Mouse (Mus musculus): ENCODE measurements around the gene Lrch3.

Lrch3 gene

GRCm38 (mm10) chr16:32984631-32985030, 70.7 kb downstream of the Lrch3 start:
- DNase-seq (ENCODE audit: low spot score), result no peak

DNA sequence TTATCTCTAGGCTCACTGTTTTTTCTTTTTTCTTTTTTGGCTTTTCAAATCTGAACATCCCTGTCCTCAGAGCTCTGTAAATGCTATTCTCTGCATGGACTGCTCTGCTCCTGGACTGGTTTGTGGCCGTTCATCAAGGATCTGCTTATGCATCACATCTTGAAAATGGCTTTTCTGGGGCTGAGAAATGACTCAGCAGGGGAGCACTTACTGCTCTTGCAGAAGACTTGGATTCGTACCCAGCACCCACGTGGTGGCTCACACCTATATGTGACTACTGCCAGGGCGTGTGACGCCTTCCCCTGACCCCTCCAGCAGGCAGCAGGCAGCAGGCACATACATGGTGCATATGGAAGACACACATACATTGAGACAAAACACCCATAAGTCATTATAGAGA, 78.3 kb downstream of the Lrch3 start:
- no peak for DNase-seq (ENCODE audit: low spot score)

DNA sequence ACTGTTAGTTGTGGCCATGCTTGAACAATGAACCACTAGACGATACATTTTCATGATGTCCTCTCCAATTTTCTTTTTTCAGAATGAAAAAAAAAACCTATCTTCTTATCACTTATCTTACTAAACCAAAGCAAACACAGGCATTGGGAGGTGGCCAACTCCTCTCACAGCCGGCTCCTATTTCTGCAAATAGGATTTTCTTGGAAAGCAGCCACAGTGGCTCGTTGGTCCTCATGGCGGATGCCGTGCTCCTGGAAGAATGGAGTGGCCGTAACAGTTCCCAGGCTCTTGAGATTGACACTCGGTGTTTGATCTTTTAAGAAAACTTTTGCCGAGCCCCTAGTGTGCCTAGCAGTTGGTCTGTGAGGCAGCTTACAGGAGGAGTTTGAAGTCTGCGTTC, 91.3 kb downstream of the Lrch3 start:
- DNase-seq (ENCODE audit: low spot score), result no peak

GRCm38 (mm10) chr16:33006888-33007287, 93.0 kb downstream of the Lrch3 start:
- DNase-seq (ENCODE audit: low spot score), result no peak

DNA sequence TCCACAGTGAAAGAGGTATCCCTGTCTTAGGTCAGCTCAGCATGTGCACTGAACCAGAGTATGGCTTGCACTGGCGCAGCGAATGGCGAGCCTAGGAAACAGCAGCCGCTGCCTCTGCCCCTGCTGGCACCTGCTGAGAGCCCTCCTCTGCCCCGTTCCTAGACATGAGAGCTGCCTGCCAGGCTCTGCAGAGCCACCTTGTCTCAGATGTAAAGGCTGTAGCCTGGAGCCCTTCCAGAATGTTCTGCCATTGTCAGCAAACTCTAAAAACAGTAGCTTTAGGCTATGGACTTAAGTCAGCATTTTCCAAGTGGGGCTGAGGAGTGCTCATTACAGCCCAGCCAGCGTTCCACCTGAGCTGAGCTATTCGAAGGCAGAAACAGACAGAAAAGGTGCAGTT, 93.5 kb downstream of the Lrch3 start:
- no peak for DNase-seq (ENCODE audit: low spot score)

GRCm38 (mm10) chr16:33010166-33010565, 96.3 kb downstream of the Lrch3 start:
- DNase-seq (ENCODE audit: low spot score), result peak; percentile 58

DNA sequence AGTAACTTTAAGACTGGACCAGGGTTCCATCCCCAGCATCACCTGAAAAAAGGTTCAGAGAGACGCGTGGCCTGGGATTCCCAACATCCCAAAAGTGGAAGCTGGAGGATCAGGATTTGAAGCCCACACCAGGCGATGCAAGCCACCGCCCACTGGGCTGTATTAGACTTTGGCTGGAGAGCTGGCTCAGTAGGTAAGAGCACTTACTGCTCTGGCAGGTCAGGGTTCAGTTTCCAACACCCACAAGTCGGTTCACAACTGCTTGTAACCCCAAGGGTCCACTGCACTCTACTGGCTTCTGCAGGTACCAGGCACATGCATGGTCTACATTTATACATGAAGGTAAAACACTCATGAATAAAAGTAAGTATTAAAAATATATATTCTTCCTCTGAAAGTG, 99.9 kb downstream of the Lrch3 start:
- DNase-seq (ENCODE audit: low spot score), result no peak

DNA sequence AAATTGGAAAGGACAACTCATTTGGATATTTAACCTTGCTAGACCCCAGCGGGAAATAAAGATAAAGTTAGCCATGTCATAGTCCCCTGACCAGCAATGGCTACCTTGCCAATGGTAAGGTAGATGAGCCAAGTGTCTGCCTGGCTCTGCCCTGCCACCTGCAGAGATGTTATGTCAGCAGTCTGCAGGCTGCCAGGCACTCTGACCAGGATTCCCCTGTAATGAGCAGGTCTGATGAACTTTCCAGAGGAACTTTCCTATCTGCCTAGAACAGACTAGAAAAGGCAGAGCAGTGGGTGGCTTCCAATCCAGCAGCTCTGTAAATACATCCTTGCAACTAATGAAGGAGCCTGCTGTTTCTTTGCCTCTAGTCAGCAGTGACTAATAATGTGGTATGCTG, 101.0 kb downstream of the Lrch3 start:
- DNase-seq (ENCODE audit: low spot score), result no peak

DNA sequence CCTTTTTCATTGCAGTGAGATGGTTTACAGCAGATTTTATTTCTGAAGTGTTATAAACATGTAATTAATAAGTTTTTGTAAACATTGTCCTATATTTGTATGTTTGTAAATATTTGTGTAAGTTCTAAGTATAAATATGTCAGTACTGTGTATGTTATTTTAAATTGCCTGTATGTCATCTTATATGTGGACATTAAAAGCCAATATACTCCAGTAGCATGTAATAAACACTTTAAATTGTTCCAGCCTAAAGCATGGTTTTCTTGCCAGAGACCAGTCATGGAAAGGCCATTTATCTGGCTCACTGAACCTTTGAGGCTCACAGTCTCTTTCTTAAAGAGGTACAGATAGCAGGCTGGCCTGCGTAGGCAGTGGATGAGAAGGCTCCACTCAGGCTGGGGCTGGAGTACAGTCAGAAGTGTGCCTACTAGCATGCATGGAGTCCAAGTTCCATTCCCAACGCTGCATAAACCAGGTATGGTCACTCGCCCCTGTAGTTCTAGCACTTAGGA, 101.6 kb downstream of the Lrch3 start:
- DNase-seq (ENCODE audit: low spot score), result no peak

DNA sequence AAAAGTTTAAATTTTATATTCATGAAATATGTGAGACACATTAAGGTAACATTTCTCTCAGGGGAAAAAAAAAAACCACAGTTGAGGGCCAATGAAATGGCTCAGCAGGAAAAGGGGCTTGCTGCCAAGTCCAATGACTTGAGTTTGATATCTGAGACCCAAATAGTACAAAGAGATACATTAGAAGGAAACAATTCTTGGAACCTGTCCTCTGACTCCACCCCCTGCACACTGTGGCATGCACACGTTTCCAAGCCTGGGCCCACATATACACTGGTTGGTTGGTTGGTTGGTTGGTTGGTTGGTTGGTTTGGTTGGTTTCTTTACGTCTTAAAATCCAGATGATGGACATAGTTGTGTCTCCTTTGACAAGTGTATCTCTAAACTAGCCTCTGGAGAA, 102.1 kb downstream of the Lrch3 start:
- DNase-seq (ENCODE audit: low spot score), result no peak

DNA sequence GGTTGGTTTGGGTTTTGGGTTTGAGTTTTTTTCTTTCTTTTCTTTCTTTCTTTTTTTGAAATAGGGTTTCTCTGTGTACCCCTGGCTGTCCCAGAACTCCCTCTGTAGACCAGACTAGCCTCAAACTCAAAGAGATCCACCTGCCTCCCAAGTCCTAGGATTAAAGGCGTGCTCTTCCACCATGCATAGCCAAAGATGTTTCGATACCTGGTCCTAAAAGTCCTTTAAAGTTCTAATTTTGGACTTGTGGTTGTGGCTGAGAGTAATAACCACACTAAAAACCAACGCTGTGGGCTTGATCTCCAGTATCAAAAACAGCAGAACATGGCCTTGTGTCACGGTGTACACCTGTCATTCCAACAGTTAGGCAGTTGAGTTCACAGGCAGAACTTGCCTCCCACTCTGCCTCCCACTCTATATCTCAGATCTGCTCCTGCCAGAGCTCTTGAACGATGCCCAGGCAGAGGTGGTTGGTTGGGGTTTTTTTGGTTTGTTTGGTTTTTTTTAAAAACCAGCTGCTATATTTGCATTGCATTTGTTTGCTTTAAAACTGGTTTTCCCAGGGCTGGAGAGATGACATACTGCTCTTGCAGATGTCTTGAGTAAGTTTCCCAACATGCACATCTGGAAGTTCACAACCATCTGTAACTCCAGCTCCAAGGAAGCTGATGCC, 103.9 kb downstream of the Lrch3 start:
- DNase-seq (ENCODE audit: low spot score), result no peak

DNA sequence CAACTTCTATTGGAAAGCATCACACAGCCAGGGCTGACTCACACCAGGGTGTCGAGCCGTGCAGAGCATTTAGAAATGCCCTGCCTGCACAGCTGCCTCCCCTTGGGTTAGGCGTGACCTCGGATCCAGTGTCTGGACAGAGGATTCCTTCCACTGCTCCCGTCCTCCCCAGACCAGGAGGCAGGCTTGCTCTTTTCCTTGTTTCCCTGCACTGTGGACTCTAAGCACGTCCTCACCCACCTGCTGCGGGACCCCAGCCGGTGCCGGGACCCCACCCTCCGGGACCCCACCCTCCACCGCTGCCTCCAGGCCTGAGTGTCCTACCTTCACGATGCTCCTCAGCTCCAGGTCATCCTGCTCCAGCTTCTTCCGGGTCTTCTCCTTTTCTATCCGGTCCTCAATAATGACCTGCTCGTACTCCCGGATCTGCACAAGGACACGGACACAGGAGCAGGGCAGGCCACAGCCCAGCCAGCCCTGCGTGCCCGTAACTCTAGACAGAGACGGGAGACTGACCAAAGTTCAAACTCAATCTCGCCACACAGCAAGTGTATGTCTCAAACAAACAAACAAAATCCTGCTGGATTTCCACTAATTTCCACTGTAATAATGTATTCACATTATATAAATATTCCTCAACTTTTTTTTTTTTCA, 105.3 kb downstream of the Lrch3 start:
- no peak for DNase-seq (ENCODE audit: low spot score)

DNA sequence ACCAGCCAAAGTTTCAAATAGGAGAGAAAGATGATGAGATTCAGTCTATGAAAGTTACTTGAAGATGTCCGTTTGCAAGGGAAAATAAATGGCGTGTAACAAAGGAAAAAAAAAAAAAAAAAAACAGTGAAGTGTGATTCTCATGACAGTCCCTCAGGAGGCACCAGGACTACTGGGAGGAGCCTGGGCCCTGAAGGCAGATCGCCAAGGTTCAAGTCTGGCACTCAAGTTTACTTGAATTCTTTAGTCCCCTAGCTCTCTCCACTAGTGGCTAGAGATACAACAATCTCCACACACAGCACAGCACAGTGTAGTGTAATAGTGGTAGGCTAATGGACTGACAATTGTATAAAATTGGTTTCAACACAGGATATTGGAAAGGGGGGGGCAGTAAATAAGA, 107.5 kb downstream of the Lrch3 start:
- DNase-seq (ENCODE audit: low spot score), result no peak

DNA sequence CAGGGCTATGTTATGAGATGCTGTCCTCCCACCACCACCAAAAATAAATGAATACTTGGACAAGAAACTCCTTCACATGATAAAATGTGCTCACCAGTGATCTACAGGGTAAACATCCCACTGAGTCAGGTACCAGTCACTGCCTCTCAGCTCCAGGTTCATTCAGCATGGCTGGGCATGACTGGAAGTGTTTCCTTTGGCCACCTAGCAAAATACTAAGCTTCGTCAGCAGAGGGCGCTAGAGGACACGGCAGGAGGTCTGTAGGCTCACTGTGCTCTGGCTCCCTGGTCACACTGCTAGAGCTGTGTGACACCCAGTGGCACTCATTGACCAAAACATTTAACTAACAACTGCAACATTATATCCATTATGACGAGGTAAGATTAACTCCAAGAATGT, 109.8 kb downstream of the Lrch3 start:
- DNase-seq (ENCODE audit: low spot score), result peak; percentile 90

- DNase-seq (ENCODE audit: low spot score), result peak; percentile 50
Measured at GRCm38 (mm10) chr16:33024456-33025104, 110.7 kb downstream of the Lrch3 start.

DNA sequence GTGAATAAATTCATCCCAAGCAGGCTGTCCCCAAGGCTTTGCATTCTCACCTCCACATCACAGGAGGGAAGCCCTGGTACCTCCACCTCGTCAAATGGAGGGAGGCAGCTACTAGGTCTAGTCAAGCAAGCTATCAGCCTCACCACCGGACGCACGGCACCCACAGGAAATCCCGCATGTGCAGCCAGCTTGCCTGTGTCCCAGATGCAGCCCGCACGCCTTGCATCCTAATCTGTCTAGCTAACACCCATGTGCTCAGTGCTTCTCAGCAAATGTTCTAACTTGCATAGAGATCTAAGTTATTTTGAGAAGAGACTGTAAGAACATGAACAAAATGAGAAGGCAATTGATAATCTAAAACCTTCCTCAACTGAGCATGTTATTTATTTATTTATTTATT, 112.5 kb downstream of the Lrch3 start:
- no peak for DNase-seq (ENCODE audit: low spot score)

DNA sequence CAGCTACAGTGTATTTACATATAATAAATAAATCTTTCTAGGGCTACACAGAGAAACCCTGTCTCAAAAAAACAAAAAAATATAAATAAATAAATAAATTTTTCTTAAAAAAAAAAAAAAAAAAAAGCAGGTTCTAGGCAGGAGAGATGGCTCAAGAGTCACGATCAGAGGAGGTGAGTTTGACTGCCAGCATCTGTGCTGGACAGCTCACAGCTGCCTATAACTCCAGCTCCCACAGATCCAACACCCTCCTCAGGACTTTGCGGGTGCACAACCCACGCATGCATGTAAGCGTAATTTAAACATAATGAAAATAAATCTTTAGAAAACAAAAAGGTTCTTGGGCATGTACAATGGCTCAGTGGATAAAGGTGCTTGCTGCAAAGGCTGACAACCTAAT, 122.1 kb downstream of the Lrch3 start:
- no peak for DNase-seq (ENCODE audit: low spot score)

GRCm38 (mm10) chr16:33042682-33043081, 128.8 kb downstream of the Lrch3 start:
- no peak for DNase-seq (ENCODE audit: low spot score)

DNA sequence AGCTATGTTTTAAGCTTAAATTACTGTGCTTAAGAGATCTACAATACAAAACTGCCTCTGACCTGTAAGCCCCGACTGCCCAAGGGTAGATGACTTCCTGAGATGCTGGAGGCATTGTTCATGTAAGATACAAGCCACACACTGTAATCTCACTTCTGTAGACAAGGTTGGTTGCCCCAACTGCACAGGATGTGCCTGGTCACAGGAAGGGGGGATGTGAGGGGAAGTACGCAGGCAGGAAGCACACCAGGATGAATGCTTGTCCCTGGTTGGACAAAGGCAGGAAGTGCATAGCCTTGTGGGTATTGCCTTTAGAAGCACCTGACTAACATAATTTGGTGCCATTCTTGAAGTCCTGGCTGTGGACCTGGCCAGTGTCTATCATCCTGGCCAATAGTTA, 129.4 kb downstream of the Lrch3 start:
- no peak for DNase-seq (ENCODE audit: low spot score)

DNA sequence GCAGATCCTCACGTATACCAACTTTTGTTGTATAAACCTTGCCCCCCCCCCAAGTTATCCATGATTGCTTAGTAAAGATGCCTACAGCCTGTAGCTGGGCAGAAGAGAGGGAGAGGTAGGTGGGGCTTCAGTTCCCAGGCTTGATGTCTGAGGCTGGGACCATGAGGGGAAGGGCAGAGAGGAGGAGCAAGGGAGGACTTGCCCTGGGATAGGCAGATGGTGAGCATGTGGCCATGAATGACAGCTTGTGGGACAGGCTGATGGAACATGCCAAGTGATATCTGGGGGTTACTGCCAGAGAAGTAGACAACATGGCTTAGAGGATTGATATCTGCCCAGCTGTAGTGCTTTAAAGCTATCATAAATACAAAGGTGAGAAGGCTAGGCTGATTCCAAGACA, 134.1 kb downstream of the Lrch3 start:
- no peak for DNase-seq (ENCODE audit: low spot score)

- DNase-seq (ENCODE audit: low spot score), result no peak
Measured at GRCm38 (mm10) chr16:33048686-33049085, 134.8 kb downstream of the Lrch3 start.

DNA sequence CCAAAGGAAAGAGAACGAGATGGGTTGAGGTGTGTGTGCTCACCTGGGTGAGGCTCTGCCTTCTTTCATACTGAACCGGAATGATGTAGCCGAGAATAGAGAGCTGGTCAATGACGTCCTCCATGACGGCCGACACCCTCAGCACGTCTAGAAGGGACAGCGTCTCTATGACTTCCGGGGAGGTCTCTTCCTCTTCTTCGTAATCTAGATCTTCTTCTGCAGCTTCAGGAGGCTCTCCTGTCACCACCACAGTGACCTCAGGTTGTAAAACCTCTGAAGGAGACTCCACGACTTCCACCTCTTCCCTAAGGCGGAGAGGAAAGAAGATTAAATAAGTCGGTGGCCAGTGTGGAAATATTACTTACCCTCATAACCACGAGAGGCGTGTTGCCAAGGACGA, 135.9 kb downstream of the Lrch3 start:
- DNase-seq (ENCODE audit: low spot score), result no peak

- no peak for DNase-seq (ENCODE audit: low spot score)
Measured at GRCm38 (mm10) chr16:33053141-33053540, 139.2 kb downstream of the Lrch3 start.
